Mouse (Mus musculus) layer of hippocampus, adult 18-20 months (tissue): Measurements from ENCODE around the gene Has3. TPM values are rescaled to one million over a fixed set of nuclear protein-coding genes. Genes with fewer than 3 reads are reported as not detected.

Experiments used
- DNase-seq, 2 experiments: peaks; one replicate each; pipeline ENCODE4 v3.0.0; 2022; ENCODE audit warnings: low spot score in 2 of 2
- total RNA-seq, 2 experiments: library from RNA; stranded (reverse); gene quantifications; 2 replicates each; pipeline ENCODE4 v1.2.3; 2021

Gene Has3
- total RNA-seq, 2 experiments from 2014 or later, result 1.7 TPM

DNA sequence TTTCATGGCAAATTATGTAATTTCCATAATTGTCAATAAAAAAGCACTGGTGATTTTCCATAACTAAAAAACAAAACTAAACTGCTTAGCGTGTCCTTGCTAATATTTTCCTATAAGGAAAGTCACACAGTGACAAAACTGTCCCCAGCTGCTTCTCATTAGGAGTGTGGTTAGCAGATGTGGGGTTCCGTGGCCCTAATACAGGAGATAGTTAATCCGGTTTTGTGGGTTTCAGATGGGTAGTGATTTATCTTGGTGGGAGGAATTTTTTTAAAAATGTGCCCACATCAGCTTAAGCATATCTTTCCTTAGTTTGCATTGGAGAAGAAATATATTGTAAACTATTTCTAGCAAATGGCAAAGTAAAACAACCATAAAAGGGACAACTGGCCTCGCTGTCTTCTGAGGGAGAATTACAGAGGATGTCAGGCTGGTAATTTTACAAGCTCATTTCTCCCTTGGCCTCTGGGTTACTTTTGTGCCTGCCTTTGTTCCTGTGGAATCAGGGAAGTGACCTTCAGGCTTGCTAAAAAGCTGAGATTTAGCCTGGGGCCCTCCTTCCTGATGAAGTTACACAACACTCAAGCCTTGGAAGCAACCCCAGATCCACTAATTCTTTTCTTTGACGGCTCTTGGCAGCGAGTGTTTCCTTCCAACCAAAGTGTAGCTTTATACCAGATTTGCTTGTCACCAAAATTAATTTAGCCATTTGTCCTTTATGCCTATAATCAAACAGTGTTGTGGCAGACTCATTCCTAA is 59.3 kb downstream of the Has3 start:
- no peak for DNase-seq

GRCm38 (mm10) chr8:106929921-106930320 is 59.9 kb downstream of the Has3 start:
- DNase-seq, result no peak

- DNase-seq, result no peak
Measured at GRCm38 (mm10) chr8:106932376-106933065, 62.5 kb downstream of the Has3 start.

GRCm38 (mm10) chr8:106933506-106934143 is 63.6 kb downstream of the Has3 start:
- DNase-seq, result no peak

Other genes with a start within 250 kb of the Has3 start
- 1 to 10 TPM; 6.6 to 6.7 TPM for gene Tango6, start 187.2 kb upstream of the Has3 start, total RNA-seq
- 10 to 100 TPM; 43.3 to 45.1 TPM for gene Utp4, start 23.4 kb downstream of the Has3 start, total RNA-seq
- gene Sntb2, start 65.5 kb downstream of the Has3 start, total RNA-seq, result 10 to 100 TPM; 22.6 to 26.3 TPM
- 100 to 1,000 TPM; 109 to 114 TPM for gene Vps4a, start 161.0 kb downstream of the Has3 start, total RNA-seq
- 10 to 100 TPM; 27.1 to 31.7 TPM for gene Pdf, start 178.4 kb downstream of the Has3 start, total RNA-seq
- gene Cog8, start 186.4 kb downstream of the Has3 start, total RNA-seq, result 10 to 100 TPM; 29.2 to 29.4 TPM
- 10 to 100 TPM; 40.5 to 45.3 TPM for gene Nip7, start 186.6 kb downstream of the Has3 start, total RNA-seq
- gene Tmed6, start 195.4 kb downstream of the Has3 start, total RNA-seq, result not detected
- gene Terf2, start 226.3 kb downstream of the Has3 start, total RNA-seq, result 10 to 100 TPM; 36.6 to 36.9 TPM